Mouse (Mus musculus) CH12.LX (cell line): ENCODE measurements around the gene Pacsin1. TPM values are rescaled to one million over a fixed set of nuclear protein-coding genes. Genes with fewer than 3 reads are reported as not detected.

Source experiments
- DNase-seq: peaks from one replicate; pipeline ENCODE4 v3.0.0-alpha.2; 2013; ENCODE audit errors: extremely low read depth
- H3K27ac ChIP-seq: 2 replicates; pipeline ENCODE4 v1.5.1; 2012; ENCODE audit warnings: low read depth, mild to moderate bottlenecking, control low read depth, moderate library complexity; ENCODE audit not compliant: insufficient read depth
- H3K27me3 ChIP-seq: replicated peaks from 2 replicates; pipeline ENCODE3; 2012; ENCODE audit warnings: inconsistent platforms
- H3K36me3 ChIP-seq, 2 experiments: replicated peaks in 1 of 2; 2 replicates each; pipeline versions ENCODE3 to v1.6.1; 2012; ENCODE audit warnings: inconsistent platforms in 1 of 2, low read length in 1 of 2, mild to moderate bottlenecking in 1 of 2, mixed read lengths in 1 of 2, moderate library complexity in 1 of 2; ENCODE audit not compliant: control insufficient read depth in 1 of 2, insufficient read depth in 1 of 2
- H3K4me1 ChIP-seq, 2 experiments: 2 replicates each; pipeline ENCODE4 v1.6.1; 2012; ENCODE audit warnings: inconsistent platforms in 1 of 2, moderate library complexity in 1 of 2; ENCODE audit not compliant: insufficient read depth in 2 of 2, control insufficient read depth in 1 of 2
- H3K4me2 ChIP-seq: 2 replicates; pipeline ENCODE4 v1.6.1; 2012; ENCODE audit warnings: low read depth, mild to moderate bottlenecking, control low read depth; ENCODE audit not compliant: poor library complexity, insufficient read depth, severe bottlenecking
- H3K4me3 ChIP-seq, 3 experiments: fragments of 150-350 bp in 1 of 3; sonication (generic) in 1 of 3; replicated peaks in 1 of 3; 2 replicates each; pipeline versions ENCODE3 to v1.5.1; 2011 to 2012; ENCODE audit warnings: low read depth in 2 of 3, low read length in 2 of 3, mild to moderate bottlenecking in 2 of 3, moderate library complexity in 2 of 3, control low read depth in 1 of 3, improper control_type of control experiment in 1 of 3, inconsistent platforms in 1 of 3, mixed read lengths in 1 of 3; ENCODE audit not compliant: poor library complexity in 1 of 3
- H3K79me2 ChIP-seq: replicated peaks from 2 replicates; pipeline ENCODE4 v1.6.1; 2012; ENCODE audit warnings: mild to moderate bottlenecking, moderate library complexity; ENCODE audit not compliant: control insufficient read depth, poor library complexity, insufficient read depth, severe bottlenecking; ENCODE audit errors: extremely low read depth
- H3K9ac ChIP-seq: 2 replicates; pipeline ENCODE4 v1.6.1; 2012; ENCODE audit warnings: low read depth, mild to moderate bottlenecking, control low read depth, moderate library complexity; ENCODE audit not compliant: insufficient read depth
- H3K9me3 ChIP-seq: replicated peaks from 2 replicates; pipeline ENCODE3; 2012; ENCODE audit warnings: low read length, inconsistent platforms, mixed read lengths
- CHD2 ChIP-seq: IDR thresholded peaks from 2 replicates; pipeline ENCODE4 v1.6.1; 2011; ENCODE audit warnings: low read length, improper control_type of control experiment
- CTCF ChIP-seq, 2 experiments: IDR thresholded peaks in 1 of 2; conservative IDR thresholded peaks in 1 of 2; 2 replicates each; pipeline ENCODE4 v1.5.1; 2011 to 2012; ENCODE audit warnings: low read depth in 2 of 2, low read length in 2 of 2, improper control_type of control experiment in 1 of 2, inconsistent platforms in 1 of 2, mild to moderate bottlenecking in 1 of 2, moderate library complexity in 1 of 2
- E2F4 ChIP-seq: IDR thresholded peaks from 2 replicates; pipeline ENCODE4 v1.6.1; 2011; ENCODE audit warnings: low read depth, low read length, improper control_type of control experiment; ENCODE audit not compliant: insufficient replicate concordance
- ELF1 ChIP-seq: IDR thresholded peaks from 2 replicates; pipeline ENCODE4 v1.6.1; 2014; ENCODE audit warnings: low read depth, mild to moderate bottlenecking, inconsistent platforms, low read length, improper control_type of control experiment
- EP300 ChIP-seq: IDR thresholded peaks from 2 replicates; pipeline ENCODE4 v1.6.1; 2011; ENCODE audit warnings: low read length, improper control_type of control experiment
- HCFC1 ChIP-seq: IDR thresholded peaks from 2 replicates; pipeline ENCODE4 v1.6.1; 2012; ENCODE audit warnings: low read depth, mild to moderate bottlenecking, inconsistent platforms, low read length, improper control_type of control experiment
- IRF4 ChIP-seq: IDR thresholded peaks from 2 replicates; pipeline ENCODE4 v1.6.1; 2014; ENCODE audit warnings: low read depth, mild to moderate bottlenecking, inconsistent platforms, low read length, improper control_type of control experiment
- JUN ChIP-seq: IDR thresholded peaks from 2 replicates; pipeline ENCODE4 v1.6.1; 2011; ENCODE audit warnings: low read depth, mild to moderate bottlenecking, low read length, improper control_type of control experiment, moderate library complexity; ENCODE audit not compliant: insufficient read depth
- MAFK ChIP-seq: IDR thresholded peaks from 2 replicates; pipeline ENCODE4 v1.6.1; 2011; ENCODE audit warnings: low read length, improper control_type of control experiment; ENCODE audit not compliant: insufficient replicate concordance
- MXI1 ChIP-seq: IDR thresholded peaks from 2 replicates; pipeline ENCODE4 v1.6.1; 2011; ENCODE audit warnings: mild to moderate bottlenecking, low read depth, low read length, improper control_type of control experiment
- NELFE ChIP-seq: IDR thresholded peaks from 2 replicates; pipeline ENCODE4 v1.6.1; 2011; ENCODE audit warnings: low read depth, low read length, improper control_type of control experiment
- NRF1 ChIP-seq: IDR thresholded peaks from 2 replicates; pipeline ENCODE4 v1.6.1; 2014; ENCODE audit warnings: low read depth, mild to moderate bottlenecking, inconsistent platforms, low read length, improper control_type of control experiment, moderate library complexity
- PAX5 ChIP-seq: IDR thresholded peaks from 2 replicates; pipeline ENCODE4 v1.6.1; 2012; ENCODE audit warnings: low read length, inconsistent platforms, mixed read lengths
- POLR2A ChIP-seq: IDR thresholded peaks from 2 replicates; pipeline ENCODE4 v1.6.1; 2011; ENCODE audit warnings: low read depth, mild to moderate bottlenecking, improper control_type of control experiment, low read length
- RAD21 ChIP-seq: IDR thresholded peaks from 2 replicates; pipeline ENCODE4 v1.6.1; 2011; ENCODE audit warnings: low read depth, mild to moderate bottlenecking, low read length, improper control_type of control experiment, moderate library complexity
- RCOR1 ChIP-seq: conservative IDR thresholded peaks from 2 replicates; pipeline ENCODE4 v1.6.1; 2012; ENCODE audit warnings: low read depth, mild to moderate bottlenecking, inconsistent platforms, low read length, improper control_type of control experiment
- SIN3A ChIP-seq: IDR thresholded peaks from 2 replicates; pipeline ENCODE4 v1.6.1; 2012; ENCODE audit warnings: low read length, improper control_type of control experiment, inconsistent platforms
- TBP ChIP-seq: conservative IDR thresholded peaks from 2 replicates; pipeline ENCODE4 v1.6.1; 2011; ENCODE audit warnings: low read depth, low read length, improper control_type of control experiment
- TCF12 ChIP-seq: IDR thresholded peaks from 2 replicates; pipeline ENCODE4 v1.6.1; 2014; ENCODE audit warnings: low read depth, mild to moderate bottlenecking, inconsistent platforms, low read length, improper control_type of control experiment
- UBTF ChIP-seq: IDR thresholded peaks from 2 replicates; pipeline ENCODE4 v1.6.1; 2012; ENCODE audit warnings: low read depth, mild to moderate bottlenecking, inconsistent platforms, low read length, improper control_type of control experiment, moderate library complexity
- USF2 ChIP-seq: conservative IDR thresholded peaks from 2 replicates; pipeline ENCODE4 v1.6.1; 2011; ENCODE audit warnings: low read depth, low read length, improper control_type of control experiment
- ZC3H11A ChIP-seq: IDR thresholded peaks from 2 replicates; pipeline ENCODE4 v1.6.1; 2012; ENCODE audit warnings: low read depth, mild to moderate bottlenecking, inconsistent platforms, low read length, improper control_type of control experiment
- ZKSCAN1 ChIP-seq: IDR thresholded peaks from 2 replicates; pipeline ENCODE4 v1.6.1; 2012; ENCODE audit warnings: low read depth, inconsistent platforms, low read length, improper control_type of control experiment, borderline replicate concordance
- dilution Hi-C: fragments of 300-500 bp; cut with MboI; formaldehyde crosslinking; loops from 2 replicates; pipeline ENCODE4 v1.14.3; 2020; ENCODE audit warnings: low sequenced_read_pairs; ENCODE audit not compliant: extremely low pct_unique_long_range_greater_than_20kb, extremely low pct_ligation_motif_present
- in situ Hi-C: fragments of 300-500 bp; cut with MboI; formaldehyde crosslinking; loops from 3 replicates; pipeline ENCODE4 v1.14.3; 2019; ENCODE audit warnings: low sequenced_read_pairs, low pct_ligation_motif_present, low pct_unique_long_range_greater_than_20kb, mixed read lengths
- polyA plus RNA-seq: library from polyadenylated mRNA; unstranded; fragments of >175 nt; gene quantifications from 2 replicates; pipeline ENCODE4 v1.2.1, GENCODE M21; 2012; ENCODE audit warnings: low read depth; ENCODE audit not compliant: insufficient read length
- total RNA-seq, 2 experiments: library from RNA; depleted of rRNA; stranded (reverse); fragments of 300-350 nt in 1 of 2; fragments of >200 nt in 1 of 2; gene quantifications; 2 replicates each; pipeline ENCODE4 v1.2.3; 2012 to 2014

The Pacsin1 gene
- total and polyA plus RNA-seq, 3 experiments, result 1.9 to 14.0 (median 13.2) TPM

DNA sequence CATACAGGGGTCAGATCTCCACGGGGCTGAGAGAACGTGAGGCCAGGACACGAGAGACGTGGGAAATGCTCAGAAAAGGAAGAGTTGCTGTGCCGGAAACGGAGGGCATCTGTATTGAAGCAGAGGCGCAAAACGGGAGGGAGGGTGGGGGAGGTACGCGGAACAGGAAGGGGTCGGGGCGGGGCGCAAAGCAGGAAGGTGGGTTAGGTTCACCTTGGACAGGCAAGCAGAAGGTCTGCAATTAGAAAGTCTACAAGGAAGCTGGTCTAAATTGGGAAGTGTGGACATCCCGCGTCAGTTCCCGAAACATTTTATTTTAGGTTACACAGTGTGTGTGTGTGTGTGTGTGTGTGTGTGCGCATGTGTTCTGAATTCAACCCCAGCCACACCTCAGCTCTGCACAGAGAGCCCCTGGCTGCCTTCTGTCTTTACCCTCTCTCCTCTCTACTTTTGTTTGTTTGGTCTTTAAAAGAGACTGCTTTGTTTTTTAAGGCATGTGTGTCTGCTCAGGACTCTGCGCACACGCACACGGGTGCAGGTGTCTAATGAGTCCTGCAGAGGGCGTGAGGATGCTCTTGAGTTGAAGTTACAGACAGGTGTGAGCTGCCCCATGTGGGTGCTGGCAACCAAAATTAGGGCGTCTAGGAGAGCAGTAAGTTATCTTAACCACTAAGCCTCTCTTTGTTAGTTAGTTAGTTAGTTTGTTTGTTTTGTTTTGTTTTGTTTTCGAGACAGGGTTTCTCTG lies 3.1 kb upstream of the Pacsin1 start:
- TF ChIP-seq EP300 (no peak), CTCF (conservative IDR thresholded peaks at IDR 0.05 in 1 of 2, IDR thresholded peaks at IDR 0.05 in 1 of 2; ENCODE audit: low read depth in 2 of 2, low read length in 2 of 2) (0 out of 4 replicates have a peak, but pooled peaks of 1 of the 2 experiments have one; percentile 6), HCFC1 (no peak), NRF1 (no peak), JUN (no peak), ZKSCAN1 (no peak), SIN3A (no peak)
- TF ChIP-seq, all 38 proteins: peak for 1

DNA sequence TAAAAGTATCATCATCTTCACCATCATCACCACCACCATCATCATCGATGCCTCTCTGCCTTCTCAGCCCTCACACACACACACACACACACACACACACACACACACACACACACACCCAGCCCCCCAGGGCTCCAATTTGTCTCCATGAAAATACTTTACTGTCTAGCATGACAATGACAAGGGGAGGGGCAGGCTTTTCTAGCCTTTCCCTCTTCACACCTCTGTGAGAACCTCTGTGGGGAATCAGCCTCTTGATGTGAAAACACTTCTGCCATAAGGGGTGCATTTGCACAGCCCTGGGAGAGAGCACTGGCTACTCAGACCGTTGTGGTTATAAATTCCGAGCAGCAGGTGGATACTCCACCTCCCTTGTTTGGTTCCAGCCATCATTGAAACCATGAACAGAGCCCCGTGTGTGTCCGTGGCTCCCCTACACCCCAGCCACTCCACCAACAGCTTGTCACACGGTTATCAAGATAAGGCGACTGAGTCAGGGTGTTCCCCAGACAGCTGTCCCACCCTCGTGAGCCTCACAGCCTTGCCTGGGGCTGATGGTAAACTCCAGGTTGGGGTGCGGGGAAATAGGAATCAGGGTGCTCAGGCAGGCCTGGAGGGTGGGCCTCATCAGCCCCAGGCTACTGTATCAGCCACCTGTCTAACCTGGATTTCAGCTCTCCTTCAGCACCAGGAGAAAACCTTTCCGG lies 1.9 kb upstream of the Pacsin1 start:
- Histone ChIP-seq H3K9me3 (peaks cover 5% of the 10 kb centered on the region), H3K27ac (no peak overlapping the region), H3K4me1 (peaks cover under 1 to 33% of the 10 kb centered on the region in 2 experiments; a peak in 3 of 4 replicates), H3K9ac (no peak overlapping the region), H3K79me2 (no peaks in the 10 kb centered on the region), H3K36me3 (no peaks in the 10 kb centered on the region), H3K4me2 (no peak overlapping the region), H3K4me3 (no peak overlapping the region), H3K27me3 (peaks cover 12% of the 10 kb centered on the region)
- no peak for DNase-seq
- dilution Hi-C loops (no loop called here), in situ Hi-C loops (loop anchor here (10.0 kb wide), 1 partner anchor 71 kb away; the partner anchor contains the start of gene Spdef)
- TF ChIP-seq POLR2A, result no peak
- TF ChIP-seq TCF12, result no peak
- TF ChIP-seq RAD21, result no peak
- TF ChIP-seq SIN3A, result no peak
- no peak for TF ChIP-seq HCFC1
- TF ChIP-seq IRF4, result no peak

More for the DNA sequence above, 3.1 kb upstream of the Pacsin1 start:
- no peaks in the 10 kb centered on the region for H3K36me3 ChIP-seq
- no peak overlapping the region for H3K9ac ChIP-seq
- peaks cover 0 to 27% of the 10 kb centered on the region in 2 experiments; a peak in 2 of 4 replicates for H3K4me1 ChIP-seq
- in situ Hi-C loops, result loop anchor here (10.0 kb wide), 1 partner anchor 73 kb away; the partner anchor contains the start of gene Spdef
- no peak overlapping the region for H3K4me2 ChIP-seq
- no peak overlapping the region for H3K27ac ChIP-seq
- dilution Hi-C loops, result no loop called here
- no peak for DNase-seq
- H3K79me2 ChIP-seq, result no peaks in the 10 kb centered on the region
- no peak overlapping the region for H3K4me3 ChIP-seq
- H3K9me3 ChIP-seq, result peaks cover 7% of the 10 kb centered on the region
- H3K27me3 ChIP-seq, result peaks cover 13% of the 10 kb centered on the region

DNA sequence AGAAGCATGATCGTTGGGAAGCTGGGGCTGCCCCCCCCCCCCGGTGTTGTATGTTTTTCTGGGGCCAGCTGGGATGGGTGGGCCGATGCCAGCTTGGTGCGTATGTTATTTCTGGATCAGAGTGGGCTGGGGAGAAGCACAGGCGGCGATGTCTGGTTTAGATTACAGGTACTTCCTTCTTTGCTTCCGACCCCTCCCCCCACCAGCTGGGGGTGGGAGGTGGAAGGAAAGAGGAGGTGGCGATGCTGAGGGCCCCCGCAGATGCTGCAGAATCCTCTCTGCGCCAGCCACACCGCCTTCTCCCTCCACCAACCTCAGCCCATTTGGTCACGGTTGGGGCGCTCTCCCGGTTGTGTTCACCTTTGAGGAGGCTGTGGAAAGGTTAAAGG lies 696 bp downstream of the Pacsin1 start:
- Histone ChIP-seq H3K4me2 (peak overlapping the region; percentile 84), H3K9me3 (peaks cover 10% of the 10 kb centered on the region), H3K27me3 (peaks cover 8% of the 10 kb centered on the region), H3K36me3 (peaks cover 0 to 6% of the 10 kb centered on the region in 2 experiments), H3K9ac (peak overlapping the region; percentile 64), H3K4me1 (peaks cover 4 to 31% of the 10 kb centered on the region in 2 experiments), H3K79me2 (no peaks in the 10 kb centered on the region), H3K4me3 (peak overlapping the region; percentile 54 to 72 (median 58)), H3K27ac (peak overlapping the region; percentile 73)
- dilution Hi-C loops, result no loop called here
- in situ Hi-C loops, result loop anchor here (10.0 kb wide), 1 partner anchor 69 kb away; the partner anchor contains the start of gene Spdef
- peak; percentile 84 for DNase-seq
- no peak for TF ChIP-seq ZC3H11A
- 0 out of 2 replicates have a peak, but pooled peaks have one; percentile 44 for TF ChIP-seq TBP
- no peak for TF ChIP-seq E2F4
- TF ChIP-seq PAX5, result no peak
- 0 out of 2 replicates have a peak, but pooled peaks have one; percentile 5 for TF ChIP-seq UBTF
- TF ChIP-seq MXI1, result no peak; the same call in 1 of the 2 replicates
- no peak for TF ChIP-seq USF2
- TF ChIP-seq RCOR1, result no peak
- no peak; the same call in 1 of the 2 replicates for TF ChIP-seq TCF12
- TF ChIP-seq NELFE, result peak; percentile 49; the same call in 1 of the 2 replicates
- peak; percentile 70; the same call in 1 of the 2 replicates for TF ChIP-seq ELF1
- no peak for TF ChIP-seq NRF1
- TF ChIP-seq MAFK, result 0 out of 2 replicates have a peak, but pooled peaks have one; percentile 14
- peak; percentile 83 for TF ChIP-seq CHD2
